18 mouse cellular contexts compared by ENCODE assay signal in the genomic region with DNA sequence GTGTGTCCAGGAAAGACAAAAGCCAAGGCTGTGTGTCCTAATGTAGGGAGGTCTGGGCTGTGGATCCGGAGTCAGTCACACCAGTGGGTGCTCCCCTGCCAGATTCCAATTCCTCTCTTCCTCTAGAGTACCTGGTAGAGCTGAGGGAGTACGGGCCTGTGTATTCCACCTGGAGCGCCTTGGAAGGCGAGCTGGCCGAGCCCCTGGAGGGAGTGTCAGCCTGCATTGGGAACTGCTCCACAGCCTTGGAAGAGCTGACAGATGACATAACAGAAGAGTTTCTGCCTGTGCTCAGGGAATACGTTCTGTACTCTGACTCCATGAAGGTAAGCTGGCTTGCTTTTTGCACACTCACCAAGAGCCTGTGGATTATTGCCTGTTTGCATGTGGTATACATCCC. TPM values are rescaled to one million over a fixed set of nuclear protein-coding genes. Genes with fewer than 3 reads are reported as not detected.
"Had no signal": no experiment of that assay in that cellular context is flagged by ENCODE, and none has a peak within 500 bp of the region (broad histone marks: within the 10 kb centered on the region; RNA-seq: fewer than 3 reads in every experiment).

No protein-coding gene starts in this region.

- H3K36me3 ChIP-seq: stomach, embryonic 15.5 days had no signal

- H3K27me3 ChIP-seq: neural tube, embryonic 12.5 days; neural tube, embryonic 13.5 days; neural tube, embryonic 15.5 days; stomach, embryonic 15.5 days had no signal

- H3K9me3 ChIP-seq: neural tube, embryonic 12.5 days; neural tube, embryonic 13.5 days; neural tube, embryonic 15.5 days; stomach, embryonic 15.5 days had no signal

- H3K9ac ChIP-seq: neural tube, embryonic 12.5 days; neural tube, embryonic 13.5 days; neural tube, embryonic 15.5 days; stomach, embryonic 15.5 days had no signal

- DNase-seq: retina, postnatal 1 day; right cerebral cortex, adult 18-20 months; right cerebral cortex, postnatal 14 days; right cerebral cortex, postnatal 25 days; right cerebral cortex, postnatal 4 days; spleen, adult 18-20 months; thymus, adult 18-20 months; thymus, adult 2 months; thymus, postnatal 14 days; thymus, postnatal 25 days; thymus, postnatal 36 days; thymus, postnatal 4 days had no signal

- H3K4me3 ChIP-seq: neural tube, embryonic 12.5 days; neural tube, embryonic 13.5 days; neural tube, embryonic 15.5 days; stomach, embryonic 15.5 days had no signal

- H3K27ac ChIP-seq: neural tube, embryonic 12.5 days; neural tube, embryonic 13.5 days; neural tube, embryonic 15.5 days; stomach, embryonic 15.5 days had no signal

- H3K4me1 ChIP-seq: neural tube, embryonic 12.5 days; neural tube, embryonic 13.5 days; neural tube, embryonic 15.5 days; stomach, embryonic 15.5 days had no signal

- H3K4me2 ChIP-seq: neural tube, embryonic 12.5 days; neural tube, embryonic 13.5 days; neural tube, embryonic 15.5 days; stomach, embryonic 15.5 days had no signal

RNA-seq across cellular contexts. Expression of a gene that starts 28.6 kb away (rescaled TPM):
- polyA plus RNA-seq: neural tube, embryonic 12.5 days; neural tube, embryonic 13.5 days; small intestine, adult 2 months; spleen, adult 2 months had no signal
